Mouse (Mus musculus): Measurements from ENCODE around the gene Pigr.

GRCm38 (mm10) chr1:130798037-130798436 lies 28.4 kb upstream of the Pigr start:
- TF ChIP-seq CTCF (IDR thresholded peaks at IDR 0.05; ENCODE audit: control insufficient read depth, insufficient read depth, insufficient replicate concordance, low read depth, low read length) (no peak), POLR2A (IDR thresholded peaks at IDR 0.05; ENCODE audit: control insufficient read depth, low read depth, low read length) (no peak)
